Mouse (Mus musculus): ENCODE measurements around the gene Vopp1. TPM values are rescaled to one million over a fixed set of nuclear protein-coding genes. Genes with fewer than 3 reads are reported as not detected.

Vopp1 gene
- total RNA-seq, 2 experiments from 2014 or later, result 131 to 139 TPM

- DNase-seq (ENCODE audit: low spot score in 2 of 2), result no peak
- intact Hi-C loops (cut with DNase I), result no loop called here
Measured at GRCm38 (mm10) chr6:57790542-57790941, 34.4 kb downstream of the Vopp1 start.

GRCm38 (mm10) chr6:57787376-57787775 lies 37.6 kb downstream of the Vopp1 start:
- DNase-seq (ENCODE audit: low spot score in 2 of 2), result no peak
- intact Hi-C loops (cut with DNase I), result no loop called here

GRCm38 (mm10) chr6:57784251-57784650 lies 40.7 kb downstream of the Vopp1 start:
- no peak for DNase-seq (ENCODE audit: low spot score in 2 of 2)
- intact Hi-C loops (cut with DNase I), result no loop called here

GRCm38 (mm10) chr6:57782658-57783057 lies 42.3 kb downstream of the Vopp1 start:
- DNase-seq (ENCODE audit: low spot score in 2 of 2), result no peak
- intact Hi-C loops (cut with DNase I), result no loop called here

GRCm38 (mm10) chr6:57780359-57780758 lies 44.6 kb downstream of the Vopp1 start:
- DNase-seq (ENCODE audit: low spot score in 2 of 2), result no peak
- intact Hi-C loops (cut with DNase I), result no loop called here

GRCm38 (mm10) chr6:57773792-57774191 lies 51.2 kb downstream of the Vopp1 start:
- intact Hi-C loops (cut with DNase I), result no loop called here
- no peak for DNase-seq (ENCODE audit: low spot score in 2 of 2)

- intact Hi-C loops (cut with DNase I), result no loop called here
- DNase-seq (ENCODE audit: low spot score in 2 of 2), result no peak
Measured at GRCm38 (mm10) chr6:57770467-57771190, 54.3 kb downstream of the Vopp1 start.

GRCm38 (mm10) chr6:57768948-57769525 lies 55.9 kb downstream of the Vopp1 start:
- DNase-seq (ENCODE audit: low spot score in 2 of 2), result no peak
- intact Hi-C loops (cut with DNase I), result no loop called here

GRCm38 (mm10) chr6:57767112-57767868 lies 57.7 kb downstream of the Vopp1 start:
- intact Hi-C loops (cut with DNase I), result no loop called here
- DNase-seq (ENCODE audit: low spot score in 2 of 2), result no peak

- DNase-seq (ENCODE audit: low spot score in 2 of 2), result no peak
- intact Hi-C loops (cut with DNase I), result no loop called here
Measured at GRCm38 (mm10) chr6:57766287-57766686, 58.7 kb downstream of the Vopp1 start.

- intact Hi-C loops (cut with DNase I), result no loop called here
- DNase-seq (ENCODE audit: low spot score in 2 of 2), result no peak
Measured at GRCm38 (mm10) chr6:57765095-57765878, 59.7 kb downstream of the Vopp1 start.

- intact Hi-C loops (cut with DNase I), result no loop called here
- DNase-seq (ENCODE audit: low spot score in 2 of 2), result no peak
Measured at GRCm38 (mm10) chr6:57763054-57763453, 61.9 kb downstream of the Vopp1 start.

GRCm38 (mm10) chr6:57753962-57754759 lies 70.8 kb downstream of the Vopp1 start:
- intact Hi-C loops (cut with DNase I), result no loop called here
- DNase-seq (ENCODE audit: low spot score in 2 of 2), result no peak

- DNase-seq (ENCODE audit: low spot score in 2 of 2), result no peak
- intact Hi-C loops (cut with DNase I), result no loop called here
Measured at GRCm38 (mm10) chr6:57745748-57746129, 79.2 kb downstream of the Vopp1 start.

GRCm38 (mm10) chr6:57744974-57745747 lies 79.8 kb downstream of the Vopp1 start:
- intact Hi-C loops (cut with DNase I), result loop anchor here (5.0 kb wide), 1 partner anchor 117 kb away; no protein-coding TSS in a partner anchor
- DNase-seq (ENCODE audit: low spot score in 2 of 2), result no peak

- intact Hi-C loops (cut with DNase I), result loop anchor here (5.0 kb wide), 1 partner anchor 118 kb away; no protein-coding TSS in a partner anchor
- DNase-seq (ENCODE audit: low spot score in 2 of 2), result no peak
Measured at GRCm38 (mm10) chr6:57744123-57744522, 80.8 kb downstream of the Vopp1 start.

- DNase-seq (ENCODE audit: low spot score in 2 of 2), result no peak
- intact Hi-C loops (cut with DNase I), result loop anchor here (5.0 kb wide), 1 partner anchor 119 kb away; no protein-coding TSS in a partner anchor
Measured at GRCm38 (mm10) chr6:57743333-57743732, 81.6 kb downstream of the Vopp1 start.

- DNase-seq (ENCODE audit: low spot score in 2 of 2), result no peak
- intact Hi-C loops (cut with DNase I), result loop anchor here (5.0 kb wide), 1 partner anchor 120 kb away; no protein-coding TSS in a partner anchor
Measured at GRCm38 (mm10) chr6:57742749-57743148, 82.2 kb downstream of the Vopp1 start.
